In genomic region chr6:82705221-82705620, GRCm38 (mm10) we compare ENCODE assay signal across 7 mouse cellular contexts. TPM values are rescaled to one million over a fixed set of nuclear protein-coding genes. Genes with fewer than 3 reads are reported as not detected.
A peak's percentile ranks its signal among the peaks of the same experiment; 100 is the strongest.
DNase-seq lines count a peak whose midpoint lies in the region; ATAC-seq lines count a peak whose summit lies in the region.

Pole4 (minus strand) TSS chr6:82705365.

- no peaks in the 10 kb centered on the region for H3K36me3 ChIP-seq in forebrain, embryonic 12.5 days (replicated peaks)
- no peaks in the 10 kb centered on the region for H3K36me3 ChIP-seq in hindbrain, embryonic 10.5 days
- H3K36me3 ChIP-seq in liver, embryonic 12.5 days: no peaks in the 10 kb centered on the region

- no peaks in the 10 kb centered on the region for H3K9me3 ChIP-seq in forebrain, embryonic 12.5 days
- no peaks in the 10 kb centered on the region for H3K9me3 ChIP-seq in hindbrain, embryonic 10.5 days
- no peaks in the 10 kb centered on the region for H3K9me3 ChIP-seq in liver, embryonic 12.5 days (replicated peaks)

- no peak within 1 kb of the TSS for H3K9ac ChIP-seq in forebrain, embryonic 12.5 days
- H3K9ac ChIP-seq in liver, embryonic 12.5 days: no peak within 1 kb of the TSS

- no peak within 1 kb of the TSS for H3K27ac ChIP-seq in forebrain, embryonic 12.5 days
- H3K27ac ChIP-seq in hindbrain, embryonic 10.5 days: no peak within 1 kb of the TSS
- H3K27ac ChIP-seq in liver, embryonic 12.5 days: no peak within 1 kb of the TSS

- H3K4me1 ChIP-seq in forebrain, embryonic 12.5 days: peaks cover 9% of the 10 kb centered on the region; the same call in 1 of the 2 replicates
- H3K4me1 ChIP-seq in hindbrain, embryonic 10.5 days (replicated peaks): peaks cover 5% of the 10 kb centered on the region
- H3K4me1 ChIP-seq in liver, embryonic 12.5 days: no peaks in the 10 kb centered on the region

- ATAC-seq in CD4-positive, CD25-positive, alpha-beta regulatory T cell, adult 4 months: no peak
- ATAC-seq in forebrain, embryonic 12.5 days (ENCODE audit: low FRiP score): no peak
- no peak for ATAC-seq in liver, embryonic 12.5 days

- no peak within 1 kb of the TSS for H3K4me3 ChIP-seq in forebrain, embryonic 12.5 days (replicated peaks)
- H3K4me3 ChIP-seq in hindbrain, embryonic 10.5 days: no peak within 1 kb of the TSS
- H3K4me3 ChIP-seq in liver, embryonic 12.5 days: no peak within 1 kb of the TSS

- no peak within 1 kb of the TSS for H3K4me2 ChIP-seq in forebrain, embryonic 12.5 days
- no peak within 1 kb of the TSS for H3K4me2 ChIP-seq in liver, embryonic 12.5 days

- no peaks in the 10 kb centered on the region for H3K27me3 ChIP-seq in forebrain, embryonic 12.5 days
- H3K27me3 ChIP-seq in hindbrain, embryonic 10.5 days (ENCODE audit: insufficient read depth, poor library complexity, severe bottlenecking): no peaks in the 10 kb centered on the region
- no peaks in the 10 kb centered on the region for H3K27me3 ChIP-seq in liver, embryonic 12.5 days (replicated peaks)

- 84% methylated on average over 5 of the region's 5 CpGs for WGBS in forebrain, embryonic 12.5 days
- WGBS in hindbrain, embryonic 10.5 days: 81% methylated on average over 5 of the region's 5 CpGs
- WGBS in liver, embryonic 12.5 days (ENCODE audit: insufficient replicate concordance): 62% methylated on average over 5 of the region's 5 CpGs

- peak; percentile 60 for DNase-seq in ES-CJ7 (ENCODE audit: low read depth, low spot score)
- DNase-seq in hindbrain, embryonic 10.5 days (ENCODE audit: low spot score): no peak
- DNase-seq in natural killer cell, adult 2 months (ENCODE audit: low spot score in 2 of 2): no peak
- no peak for DNase-seq in cerebellum, adult 8-10 months

RNA-seq across cellular contexts. Expression of gene Pole4, which starts in this region (rescaled TPM):
- polyA plus RNA-seq in CD4-positive, CD25-positive, alpha-beta regulatory T cell, adult 4 months (2017; shearing (Covaris generic)): 10 to 100 TPM; 42.8 to 72.2 TPM
- 91.2 and 91.3 TPM in 2 replicates for polyA plus RNA-seq in forebrain, embryonic 12.5 days (2016; fragmentation: Nextera tagmentation; extraction: Ambion mirVana)
- 87.5 and 93.5 TPM in 2 replicates for polyA plus RNA-seq in hindbrain, embryonic 10.5 days (2016; fragmentation: Nextera tagmentation; extraction: Ambion mirVana)
- polyA plus RNA-seq in liver, embryonic 12.5 days (2016; fragmentation: Nextera tagmentation; extraction: Ambion mirVana): 80.8 and 81.1 TPM in 2 replicates
